Mouse (Mus musculus) CH12.LX (cell line): Measurements from ENCODE around the gene Ntn3. TPM values are rescaled to one million over a fixed set of nuclear protein-coding genes. Genes with fewer than 3 reads are reported as not detected.
A peak's percentile ranks its signal among the peaks of the same experiment; 100 is the strongest.

Source experiments
- DNase-seq: peaks from one replicate; pipeline ENCODE4 v3.0.0-alpha.2; 2013; ENCODE audit errors: extremely low read depth
- H3K27ac ChIP-seq: 2 replicates; pipeline ENCODE4 v1.5.1; 2012; ENCODE audit warnings: low read depth, mild to moderate bottlenecking, control low read depth, moderate library complexity; ENCODE audit not compliant: insufficient read depth
- H3K27me3 ChIP-seq: replicated peaks from 2 replicates; pipeline ENCODE3; 2012; ENCODE audit warnings: inconsistent platforms
- H3K36me3 ChIP-seq, 2 experiments: replicated peaks in 1 of 2; 2 replicates each; pipeline versions ENCODE3 to v1.6.1; 2012; ENCODE audit warnings: inconsistent platforms in 1 of 2, low read length in 1 of 2, mild to moderate bottlenecking in 1 of 2, mixed read lengths in 1 of 2, moderate library complexity in 1 of 2; ENCODE audit not compliant: control insufficient read depth in 1 of 2, insufficient read depth in 1 of 2
- H3K4me1 ChIP-seq, 2 experiments: 2 replicates each; pipeline ENCODE4 v1.6.1; 2012; ENCODE audit warnings: inconsistent platforms in 1 of 2, moderate library complexity in 1 of 2; ENCODE audit not compliant: insufficient read depth in 2 of 2, control insufficient read depth in 1 of 2
- H3K4me2 ChIP-seq: 2 replicates; pipeline ENCODE4 v1.6.1; 2012; ENCODE audit warnings: low read depth, mild to moderate bottlenecking, control low read depth; ENCODE audit not compliant: poor library complexity, insufficient read depth, severe bottlenecking
- H3K4me3 ChIP-seq, 3 experiments: fragments of 150-350 bp in 1 of 3; sonication (generic) in 1 of 3; replicated peaks in 1 of 3; 2 replicates each; pipeline versions ENCODE3 to v1.5.1; 2011 to 2012; ENCODE audit warnings: low read depth in 2 of 3, low read length in 2 of 3, mild to moderate bottlenecking in 2 of 3, moderate library complexity in 2 of 3, control low read depth in 1 of 3, improper control_type of control experiment in 1 of 3, inconsistent platforms in 1 of 3, mixed read lengths in 1 of 3; ENCODE audit not compliant: poor library complexity in 1 of 3
- H3K79me2 ChIP-seq: replicated peaks from 2 replicates; pipeline ENCODE4 v1.6.1; 2012; ENCODE audit warnings: mild to moderate bottlenecking, moderate library complexity; ENCODE audit not compliant: control insufficient read depth, poor library complexity, insufficient read depth, severe bottlenecking; ENCODE audit errors: extremely low read depth
- H3K9ac ChIP-seq: 2 replicates; pipeline ENCODE4 v1.6.1; 2012; ENCODE audit warnings: low read depth, mild to moderate bottlenecking, control low read depth, moderate library complexity; ENCODE audit not compliant: insufficient read depth
- H3K9me3 ChIP-seq: replicated peaks from 2 replicates; pipeline ENCODE3; 2012; ENCODE audit warnings: low read length, inconsistent platforms, mixed read lengths
- BHLHE40 ChIP-seq: IDR thresholded peaks from 2 replicates; pipeline ENCODE4 v1.6.1; 2011; ENCODE audit warnings: mild to moderate bottlenecking, low read depth, low read length, improper control_type of control experiment
- CHD2 ChIP-seq: IDR thresholded peaks from 2 replicates; pipeline ENCODE4 v1.6.1; 2011; ENCODE audit warnings: low read length, improper control_type of control experiment
- CTCF ChIP-seq, 2 experiments: IDR thresholded peaks in 1 of 2; conservative IDR thresholded peaks in 1 of 2; 2 replicates each; pipeline ENCODE4 v1.5.1; 2011 to 2012; ENCODE audit warnings: low read depth in 2 of 2, low read length in 2 of 2, improper control_type of control experiment in 1 of 2, inconsistent platforms in 1 of 2, mild to moderate bottlenecking in 1 of 2, moderate library complexity in 1 of 2
- E2F4 ChIP-seq: IDR thresholded peaks from 2 replicates; pipeline ENCODE4 v1.6.1; 2011; ENCODE audit warnings: low read depth, low read length, improper control_type of control experiment; ENCODE audit not compliant: insufficient replicate concordance
- ELF1 ChIP-seq: IDR thresholded peaks from 2 replicates; pipeline ENCODE4 v1.6.1; 2014; ENCODE audit warnings: low read depth, mild to moderate bottlenecking, inconsistent platforms, low read length, improper control_type of control experiment
- EP300 ChIP-seq: IDR thresholded peaks from 2 replicates; pipeline ENCODE4 v1.6.1; 2011; ENCODE audit warnings: low read length, improper control_type of control experiment
- HCFC1 ChIP-seq: IDR thresholded peaks from 2 replicates; pipeline ENCODE4 v1.6.1; 2012; ENCODE audit warnings: low read depth, mild to moderate bottlenecking, inconsistent platforms, low read length, improper control_type of control experiment
- IRF4 ChIP-seq: IDR thresholded peaks from 2 replicates; pipeline ENCODE4 v1.6.1; 2014; ENCODE audit warnings: low read depth, mild to moderate bottlenecking, inconsistent platforms, low read length, improper control_type of control experiment
- JUND ChIP-seq: conservative IDR thresholded peaks from 2 replicates; pipeline ENCODE4 v1.6.1; 2011; ENCODE audit warnings: low read depth, low read length, improper control_type of control experiment
- MAFK ChIP-seq: IDR thresholded peaks from 2 replicates; pipeline ENCODE4 v1.6.1; 2011; ENCODE audit warnings: low read length, improper control_type of control experiment; ENCODE audit not compliant: insufficient replicate concordance
- MAX ChIP-seq: IDR thresholded peaks from 2 replicates; pipeline ENCODE4 v1.6.1; 2011; ENCODE audit warnings: low read length, improper control_type of control experiment
- MEF2A ChIP-seq: IDR thresholded peaks from 2 replicates; pipeline ENCODE4 v1.6.1; 2014; ENCODE audit warnings: low read depth, mild to moderate bottlenecking, inconsistent platforms, low read length, improper control_type of control experiment, borderline replicate concordance
- MYC ChIP-seq: IDR thresholded peaks from 2 replicates; pipeline ENCODE4 v1.6.1; 2011; ENCODE audit warnings: low read depth, mild to moderate bottlenecking, improper control_type of control experiment, low read length
- NELFE ChIP-seq: IDR thresholded peaks from 2 replicates; pipeline ENCODE4 v1.6.1; 2011; ENCODE audit warnings: low read depth, low read length, improper control_type of control experiment
- NRF1 ChIP-seq: IDR thresholded peaks from 2 replicates; pipeline ENCODE4 v1.6.1; 2014; ENCODE audit warnings: low read depth, mild to moderate bottlenecking, inconsistent platforms, low read length, improper control_type of control experiment, moderate library complexity
- POLR2A ChIP-seq: IDR thresholded peaks from 2 replicates; pipeline ENCODE4 v1.6.1; 2011; ENCODE audit warnings: low read depth, mild to moderate bottlenecking, improper control_type of control experiment, low read length
- RAD21 ChIP-seq: IDR thresholded peaks from 2 replicates; pipeline ENCODE4 v1.6.1; 2011; ENCODE audit warnings: low read depth, mild to moderate bottlenecking, low read length, improper control_type of control experiment, moderate library complexity
- SIN3A ChIP-seq: IDR thresholded peaks from 2 replicates; pipeline ENCODE4 v1.6.1; 2012; ENCODE audit warnings: low read length, improper control_type of control experiment, inconsistent platforms
- SMC3 ChIP-seq: IDR thresholded peaks from 2 replicates; pipeline ENCODE4 v1.6.1; 2011; ENCODE audit warnings: low read depth, low read length, improper control_type of control experiment
- UBTF ChIP-seq: IDR thresholded peaks from 2 replicates; pipeline ENCODE4 v1.6.1; 2012; ENCODE audit warnings: low read depth, mild to moderate bottlenecking, inconsistent platforms, low read length, improper control_type of control experiment, moderate library complexity
- USF1 ChIP-seq: IDR thresholded peaks from 2 replicates; pipeline ENCODE4 v1.6.1; 2014; ENCODE audit warnings: low read depth, mild to moderate bottlenecking, inconsistent platforms, low read length, improper control_type of control experiment
- USF2 ChIP-seq: conservative IDR thresholded peaks from 2 replicates; pipeline ENCODE4 v1.6.1; 2011; ENCODE audit warnings: low read depth, low read length, improper control_type of control experiment
- ZC3H11A ChIP-seq: IDR thresholded peaks from 2 replicates; pipeline ENCODE4 v1.6.1; 2012; ENCODE audit warnings: low read depth, mild to moderate bottlenecking, inconsistent platforms, low read length, improper control_type of control experiment
- ZKSCAN1 ChIP-seq: IDR thresholded peaks from 2 replicates; pipeline ENCODE4 v1.6.1; 2012; ENCODE audit warnings: low read depth, inconsistent platforms, low read length, improper control_type of control experiment, borderline replicate concordance
- ZMIZ1 ChIP-seq: IDR thresholded peaks from 2 replicates; pipeline ENCODE4 v1.6.1; 2012; ENCODE audit warnings: low read depth, mild to moderate bottlenecking, inconsistent platforms, low read length, improper control_type of control experiment
- dilution Hi-C: fragments of 300-500 bp; cut with MboI; formaldehyde crosslinking; loops from 2 replicates; pipeline ENCODE4 v1.14.3; 2020; ENCODE audit warnings: low sequenced_read_pairs; ENCODE audit not compliant: extremely low pct_unique_long_range_greater_than_20kb, extremely low pct_ligation_motif_present
- in situ Hi-C: fragments of 300-500 bp; cut with MboI; formaldehyde crosslinking; loops from 3 replicates; pipeline ENCODE4 v1.14.3; 2019; ENCODE audit warnings: low sequenced_read_pairs, low pct_ligation_motif_present, low pct_unique_long_range_greater_than_20kb, mixed read lengths
- polyA plus RNA-seq: library from polyadenylated mRNA; unstranded; fragments of >175 nt; gene quantifications from 2 replicates; pipeline ENCODE4 v1.2.1, GENCODE M21; 2012; ENCODE audit warnings: low read depth; ENCODE audit not compliant: insufficient read length
- total RNA-seq, 2 experiments: library from RNA; depleted of rRNA; stranded (reverse); fragments of 300-350 nt in 1 of 2; fragments of >200 nt in 1 of 2; gene quantifications; 2 replicates each; pipeline ENCODE4 v1.2.3; 2012 to 2014

Gene Ntn3
- total and polyA plus RNA-seq, 3 experiments = 0.08 to 0.10 TPM; not detected in 1

DNA sequence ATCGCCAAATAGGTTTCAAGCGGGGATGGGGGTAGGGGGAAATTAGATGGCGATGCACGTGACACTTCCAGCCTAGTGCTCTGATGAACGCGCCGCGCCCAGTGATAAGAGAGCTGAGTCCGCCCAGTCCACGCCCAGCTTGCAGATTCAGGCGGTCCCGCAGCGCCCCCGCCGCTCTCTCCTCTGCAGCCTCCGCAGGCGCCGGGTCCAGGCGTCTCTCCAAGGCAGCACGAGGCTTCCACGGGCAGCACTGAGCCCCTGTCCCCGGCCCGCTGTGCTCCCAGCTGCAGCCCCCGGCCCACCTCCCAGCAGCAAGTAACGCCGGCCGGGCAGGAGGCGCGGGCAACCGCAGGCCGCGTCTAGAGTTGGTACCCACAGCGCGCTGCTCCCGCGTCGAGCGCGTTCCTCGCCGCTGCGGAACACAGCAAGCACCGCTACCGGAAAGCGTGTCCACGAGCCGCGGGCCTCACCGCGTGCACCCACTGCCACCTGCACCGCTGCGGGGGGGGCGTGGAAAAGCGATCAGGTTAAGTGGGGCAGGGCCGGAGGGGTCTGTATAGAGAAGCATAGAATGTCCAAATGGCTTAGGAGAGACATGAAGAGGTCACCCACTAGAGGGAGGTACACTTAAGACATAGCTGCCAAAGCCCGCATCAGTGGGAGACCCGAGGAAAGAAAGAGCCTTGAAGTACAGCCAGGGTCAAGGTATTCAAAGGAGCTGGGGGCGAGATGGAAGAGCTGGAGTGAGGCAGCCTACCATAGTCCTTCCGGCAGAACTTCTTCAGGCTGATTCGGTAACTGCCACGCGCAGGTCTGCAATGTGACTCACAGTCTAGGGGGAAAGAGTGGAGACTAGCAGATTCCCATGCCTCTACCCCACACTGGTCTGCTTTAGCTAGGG, 2.6 kb downstream of the Ntn3 start:
- dilution Hi-C loops = no loop called here

DNA sequence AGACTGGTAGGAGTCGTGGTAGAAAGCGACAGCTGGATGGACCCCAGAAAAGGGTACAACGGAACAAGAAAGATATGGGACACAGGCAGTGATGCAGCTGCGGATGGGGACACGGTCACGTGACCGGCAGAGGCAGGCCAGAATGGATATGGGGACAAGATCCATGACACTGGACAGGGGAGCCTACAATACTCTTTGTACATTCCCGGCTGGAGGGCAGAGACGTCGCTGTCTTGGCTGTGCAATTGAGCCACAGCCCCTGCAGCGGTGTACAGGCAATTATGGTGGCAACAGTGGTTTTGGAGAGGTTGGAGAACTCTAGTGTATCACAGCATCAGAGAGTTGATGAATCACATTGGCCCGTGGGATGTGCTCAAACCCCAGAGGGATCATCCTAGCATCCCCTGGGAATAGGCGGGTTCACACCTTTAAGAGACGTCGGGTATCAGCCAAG, 3.4 kb downstream of the Ntn3 start:
- H3K36me3 ChIP-seq = peaks cover 0 to 16% of the 10 kb centered on the region in 2 experiments
- dilution Hi-C loops = no loop called here
- H3K27ac ChIP-seq = no peak overlapping the region

More for the DNA sequence above, 2.6 kb downstream of the Ntn3 start:
- Histone ChIP-seq H3K27ac (no peak overlapping the region), H3K36me3 (peaks cover 0 to 9% of the 10 kb centered on the region in 2 experiments), H3K4me1 (peaks cover 13 to 29% of the 10 kb centered on the region in 2 experiments), H3K27me3 (peaks cover 2% of the 10 kb centered on the region), H3K4me2 (0 out of 2 replicates have a peak overlapping the region, but pooled peaks have one; percentile 14), H3K4me3 (no peak overlapping the region), H3K79me2 (no peaks in the 10 kb centered on the region), H3K9ac (no peak overlapping the region), H3K9me3 (no peaks in the 10 kb centered on the region)
- in situ Hi-C loops = no loop called here
- TF ChIP-seq MYC (no peak), CTCF (conservative IDR thresholded peaks at IDR 0.05 in 1 of 2, IDR thresholded peaks at IDR 0.05 in 1 of 2; ENCODE audit: low read depth in 2 of 2, low read length in 2 of 2) (0 out of 4 replicates have a peak, but pooled peaks of 1 of the 2 experiments have one; percentile 5), BHLHE40 (peak; percentile 20; the same call in 1 of the 2 replicates)
- DNase-seq = no peak

DNA sequence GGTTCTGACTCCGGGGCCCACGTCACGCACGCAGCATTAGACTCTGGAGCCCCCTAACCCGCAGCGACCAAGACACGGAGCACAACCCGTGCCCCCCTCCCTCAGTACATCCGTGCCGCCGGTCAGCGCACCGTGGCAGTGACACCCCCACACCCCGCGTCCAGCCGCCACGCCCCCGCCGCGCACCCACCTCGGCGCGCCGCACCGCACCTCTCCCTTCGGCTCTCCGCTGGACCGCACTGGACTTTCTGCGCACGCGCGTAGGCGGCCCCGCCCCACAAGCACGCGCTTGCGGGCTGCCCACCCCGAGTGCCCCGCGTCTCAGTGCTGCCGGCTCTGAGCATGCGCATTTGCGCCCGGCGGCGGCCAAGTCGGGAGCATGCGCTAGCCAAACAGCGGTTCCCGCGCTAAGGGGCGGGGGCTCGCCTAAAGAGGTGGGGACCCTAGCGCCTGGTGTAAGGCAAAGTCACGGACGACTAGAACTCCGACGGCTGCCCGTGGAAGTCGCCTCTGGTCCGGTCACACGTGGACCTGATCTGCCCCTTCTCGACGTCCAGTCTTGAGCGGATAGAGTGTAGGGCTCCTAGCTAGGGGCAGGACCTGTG, 3.9 kb downstream of the Ntn3 start, which contains the start of gene Tbc1d24:
TSS of gene Tbc1d24 (minus strand) at position 279 of the 605 bp plus-strand sequence.
- Histone ChIP-seq H3K36me3 (peaks cover 0 to 19% of the 10 kb centered on the region in 2 experiments), H3K9ac (peak within 1 kb of the TSS; percentile 28; the same call in 1 of the 2 replicates), H3K79me2 (no peaks in the 10 kb centered on the region), H3K4me3 (peak within 1 kb of the TSS; percentile 48 to 86 (median 73)), H3K9me3 (no peaks in the 10 kb centered on the region), H3K4me2 (peak within 1 kb of the TSS; percentile 10), H3K4me1 (peaks cover 13 to 29% of the 10 kb centered on the region in 2 experiments), H3K27ac (no peak within 1 kb of the TSS), H3K27me3 (peaks cover 2% of the 10 kb centered on the region)
- peak; percentile 85 for DNase-seq
- in situ Hi-C loops (no loop called here), dilution Hi-C loops (no loop called here)
- no peak for TF ChIP-seq JUND
- TF ChIP-seq MEF2A = no peak
- 0 out of 2 replicates have a peak, but pooled peaks have one; percentile 14 for TF ChIP-seq IRF4
- TF ChIP-seq CHD2 = no peak
- no peak for TF ChIP-seq ZC3H11A
- TF ChIP-seq ELF1 = no peak
- TF ChIP-seq NRF1 = peak; percentile 96
- TF ChIP-seq MAX = peak; percentile 91
- TF ChIP-seq SMC3 = no peak
- TF ChIP-seq MAFK = no peak
- TF ChIP-seq POLR2A = peak; percentile 64
- TF ChIP-seq HCFC1 = no peak; the same call in 1 of the 2 replicates
- no peak for TF ChIP-seq EP300
- peak; percentile 65; the same call in 1 of the 2 replicates for TF ChIP-seq NELFE

More for the DNA sequence above, 3.4 kb downstream of the Ntn3 start:
- no peaks in the 10 kb centered on the region for H3K79me2 ChIP-seq
- H3K4me1 ChIP-seq = peaks cover 13 to 29% of the 10 kb centered on the region in 2 experiments
- H3K27me3 ChIP-seq = peaks cover 2% of the 10 kb centered on the region
- in situ Hi-C loops = no loop called here
- peak overlapping the region; percentile 16 to 86 (median 73) for H3K4me3 ChIP-seq
- TF ChIP-seq MYC (no peak), BHLHE40 (peak; percentile 71), RAD21 (no peak), SIN3A (no peak), USF2 (peak; percentile 78), USF1 (peak; percentile 80), ZMIZ1 (no peak), CTCF (conservative IDR thresholded peaks at IDR 0.05 in 1 of 2, IDR thresholded peaks at IDR 0.05 in 1 of 2; ENCODE audit: low read depth in 2 of 2, low read length in 2 of 2) (no peak), ZC3H11A (no peak), POLR2A (no peak), EP300 (no peak), ZKSCAN1 (no peak), UBTF (no peak), E2F4 (no peak)
- H3K4me2 ChIP-seq = peak overlapping the region; percentile 10
- DNase-seq = no peak
- peak overlapping the region; percentile 25; the same call in 1 of the 2 replicates for H3K9ac ChIP-seq
- no peaks in the 10 kb centered on the region for H3K9me3 ChIP-seq
